Mouse (Mus musculus): ENCODE results near the gene Scgb1b27.
"Not testable (repeated sequence)": the region's sequence is repeated elsewhere in the genome, so short reads cannot be mapped to it uniquely, and the experiment has no call there.

The Scgb1b27 gene

GRCm38 (mm10) chr7:34021183-34021582, at the start of gene Scgb1b27:
Gene Scgb1b27, plus strand, starts transcription at chr7:34021483.
- not testable (repeated sequence) for DNase-seq

GRCm38 (mm10) chr7:33982281-33982680, 39.0 kb upstream of the Scgb1b27 start:
- DNase-seq: not testable (repeated sequence)

GRCm38 (mm10) chr7:34013842-34014241, 7.4 kb upstream of the Scgb1b27 start, which contains the start of gene Scgb2b27:
Gene Scgb2b27, minus strand, starts transcription at chr7:34013942.
- DNase-seq: no peak

- DNase-seq: no peak
Measured at GRCm38 (mm10) chr7:34025641-34026040, 4.4 kb downstream of the Scgb1b27 start.

GRCm38 (mm10) chr7:34027202-34027601, 5.9 kb downstream of the Scgb1b27 start:
- not testable (repeated sequence) for DNase-seq

- no peak for DNase-seq
Measured at GRCm38 (mm10) chr7:34030026-34030425, 8.7 kb downstream of the Scgb1b27 start.

- not testable (repeated sequence) for DNase-seq
Measured at GRCm38 (mm10) chr7:34034579-34034978, 13.3 kb downstream of the Scgb1b27 start.

- DNase-seq: not testable (repeated sequence)
Measured at GRCm38 (mm10) chr7:34036076-34036815, 15.0 kb downstream of the Scgb1b27 start.

GRCm38 (mm10) chr7:34068132-34068531, 46.8 kb downstream of the Scgb1b27 start:
- DNase-seq: not testable (repeated sequence)

Measured in cerebellum, adult 9-11 months (tissue).